Mouse (Mus musculus) urinary bladder, adult 18-20 months (tissue): ENCODE results near the gene Mrpl20.
"Not testable (repeated sequence)": the region's sequence is repeated elsewhere in the genome, so short reads cannot be mapped to it uniquely, and the experiment has no call there.

ENCODE experiments used
- DNase-seq, 2 experiments: peaks; one replicate each; pipeline ENCODE4 v3.0.0; 2022; ENCODE audit warnings: low spot score in 2 of 2, mixed read lengths in 2 of 2

The Mrpl20 gene

DNA sequence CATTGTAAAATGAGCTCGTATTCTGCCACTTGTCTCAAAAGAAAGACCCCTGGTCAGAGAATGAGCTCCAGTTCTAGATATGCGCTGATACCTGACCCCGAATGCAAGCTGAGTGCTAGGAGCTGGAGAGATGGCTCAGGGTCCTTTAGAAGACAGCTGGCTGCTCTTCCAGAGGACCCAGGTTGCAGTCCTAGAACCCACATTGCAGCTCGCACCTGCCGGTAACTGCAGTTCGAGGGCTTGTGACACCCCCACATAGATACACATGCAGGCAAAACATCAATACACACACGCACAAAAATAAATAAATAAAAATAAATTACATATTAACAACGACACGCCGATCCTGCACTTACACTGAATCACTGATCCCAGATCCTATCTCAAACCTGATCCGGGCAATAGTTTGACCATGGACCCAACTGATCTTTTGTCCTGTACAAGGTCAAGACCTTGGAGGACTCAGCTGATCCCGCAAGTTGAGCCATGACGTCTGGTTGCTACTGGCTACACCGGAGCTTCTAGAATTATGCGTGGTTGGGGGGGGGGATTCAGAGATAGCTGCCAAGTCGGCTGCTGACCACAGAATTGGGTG lies 19.1 kb upstream of the Mrpl20 start:
- DNase-seq: no peak

DNA sequence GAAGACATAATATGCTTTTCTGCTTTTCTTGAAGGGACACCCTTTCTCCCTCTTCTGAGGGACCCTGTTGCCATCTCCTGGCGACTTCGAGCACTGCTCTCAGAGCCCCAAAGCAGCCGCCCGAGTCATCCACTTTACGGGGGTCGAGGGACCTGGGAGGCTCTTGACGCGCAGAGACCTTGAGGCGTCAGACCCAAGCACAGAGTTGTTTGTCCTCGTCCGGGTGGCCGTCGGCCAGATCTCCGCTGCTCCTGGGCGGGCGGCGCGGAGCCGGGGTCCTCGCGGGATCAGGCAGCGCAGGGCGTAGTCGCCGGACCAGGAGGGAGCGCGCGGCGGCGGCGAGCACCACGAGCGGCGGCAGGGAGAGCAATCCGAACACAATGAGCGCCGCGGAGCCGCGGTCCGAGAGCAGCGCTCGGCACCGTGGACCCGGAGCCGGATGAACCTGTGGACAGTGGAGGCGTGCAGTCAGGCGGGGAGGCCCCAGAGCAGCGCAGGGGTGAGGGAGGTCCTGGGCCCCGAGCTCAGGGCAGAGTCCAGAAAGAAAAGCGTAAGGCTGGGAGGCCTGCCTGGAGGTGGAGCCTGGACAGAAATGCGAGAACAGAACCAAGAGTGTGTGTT lies 18.5 kb upstream of the Mrpl20 start:
- DNase-seq: peak; percentile 56 to 83

DNA sequence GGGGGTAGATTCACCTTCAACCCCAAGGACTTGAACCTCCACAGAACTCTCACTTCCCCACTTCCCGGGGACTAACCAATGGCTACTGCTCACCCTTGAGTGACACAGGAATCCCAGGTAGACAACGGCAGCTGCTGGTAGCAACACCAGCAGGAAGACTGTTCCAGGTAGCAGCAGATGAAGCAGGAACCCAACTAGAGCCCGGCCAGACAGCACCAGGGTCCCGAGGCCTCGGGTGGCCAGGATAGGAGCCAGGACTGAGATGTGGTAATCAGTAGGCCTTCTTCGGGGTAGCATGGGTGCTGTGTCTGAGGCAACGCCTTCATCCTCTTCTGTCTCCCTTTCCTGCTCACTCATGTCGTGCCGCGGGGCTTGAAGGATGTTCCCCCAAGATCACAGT lies 17.4 kb upstream of the Mrpl20 start:
- DNase-seq: no peak

DNA sequence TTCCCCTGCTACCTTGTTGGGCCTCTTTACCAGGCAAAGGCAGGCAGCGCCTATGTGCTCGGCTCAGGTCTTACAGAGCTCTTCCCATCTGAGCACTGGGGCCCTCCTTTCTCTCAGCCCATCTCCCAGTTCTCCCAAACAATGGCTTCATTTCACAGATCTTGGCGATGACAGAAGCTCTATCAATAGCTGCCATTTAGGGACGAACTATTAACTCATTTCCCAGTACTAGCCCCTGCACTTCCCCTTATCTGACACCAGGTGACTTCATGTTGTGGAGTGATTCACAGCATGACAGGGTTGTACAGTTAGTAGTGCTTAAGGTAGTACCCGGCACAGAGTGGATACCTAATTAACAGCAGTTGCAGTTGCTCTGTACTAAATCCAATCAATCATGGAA lies 16.9 kb upstream of the Mrpl20 start, which contains the start of gene Tmem88b:
TSS of gene Tmem88b (minus strand) at position 56 of the 400 bp plus-strand sequence.
- DNase-seq: no peak

DNA sequence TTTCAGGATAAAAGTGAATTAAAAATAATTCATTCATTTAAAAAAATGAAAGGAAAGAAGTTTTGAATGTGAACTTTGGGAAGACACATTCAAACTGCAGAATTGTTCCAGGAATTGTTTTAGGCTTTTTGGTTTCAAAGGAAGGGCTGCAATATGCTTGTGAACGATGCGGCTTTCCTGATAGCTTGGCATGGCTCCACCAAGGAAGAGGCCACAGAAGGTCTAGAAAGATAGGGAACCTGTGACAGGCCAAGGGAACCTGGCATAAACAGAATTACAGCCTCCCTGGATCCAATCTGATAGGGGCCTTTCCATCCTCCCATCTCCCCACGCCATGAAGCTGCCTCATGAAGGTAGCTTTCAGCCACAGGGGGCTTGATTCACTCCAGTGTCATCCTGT lies 14.4 kb upstream of the Mrpl20 start:
- no peak for DNase-seq

DNA sequence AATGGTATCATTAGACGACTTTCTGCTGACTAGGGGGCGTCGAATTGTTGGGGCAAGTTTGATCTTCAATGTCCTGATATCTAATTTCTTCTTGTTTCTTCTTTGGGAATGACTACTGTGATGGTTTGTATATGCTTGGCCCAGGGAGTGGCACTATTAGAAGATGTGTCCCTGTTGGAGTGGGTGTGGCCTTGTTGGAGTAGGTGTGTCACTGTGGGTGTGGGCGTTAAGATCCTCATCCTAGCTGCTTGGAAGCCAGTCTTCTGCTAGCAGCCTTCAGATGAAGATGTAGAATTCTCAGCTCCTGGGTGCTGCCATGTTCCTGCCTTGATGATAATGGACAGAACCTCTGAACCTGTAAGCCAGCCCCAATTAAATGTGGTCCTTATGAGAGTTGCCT lies 13.8 kb upstream of the Mrpl20 start:
- not testable (repeated sequence) for DNase-seq

DNA sequence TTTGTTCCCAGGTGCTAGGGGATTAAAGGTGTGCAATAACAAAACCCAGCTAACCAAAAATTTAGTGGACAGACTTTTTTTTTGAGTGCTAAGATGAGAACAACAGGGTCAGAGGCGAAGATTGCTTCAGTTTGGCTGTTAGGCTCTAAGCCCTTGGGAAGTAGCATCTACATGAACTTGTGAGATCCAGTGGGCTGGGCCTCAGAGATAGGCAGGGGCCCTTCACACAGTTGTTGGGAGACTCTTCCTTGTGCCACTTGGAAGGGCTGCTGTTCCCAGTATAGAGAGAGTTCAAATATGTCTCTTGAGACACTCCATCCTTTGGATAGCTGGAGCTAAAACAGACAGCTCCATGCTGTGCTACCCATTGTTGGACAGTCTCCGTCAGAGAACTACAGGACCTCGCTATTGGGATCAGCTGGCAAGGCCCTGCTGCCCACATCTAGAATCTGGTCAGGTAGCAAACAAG lies 12.6 kb upstream of the Mrpl20 start, which contains the start of gene Ankrd65:
TSS of gene Ankrd65 (plus strand) at position 419 of the 469 bp plus-strand sequence.
- no peak for DNase-seq

DNA sequence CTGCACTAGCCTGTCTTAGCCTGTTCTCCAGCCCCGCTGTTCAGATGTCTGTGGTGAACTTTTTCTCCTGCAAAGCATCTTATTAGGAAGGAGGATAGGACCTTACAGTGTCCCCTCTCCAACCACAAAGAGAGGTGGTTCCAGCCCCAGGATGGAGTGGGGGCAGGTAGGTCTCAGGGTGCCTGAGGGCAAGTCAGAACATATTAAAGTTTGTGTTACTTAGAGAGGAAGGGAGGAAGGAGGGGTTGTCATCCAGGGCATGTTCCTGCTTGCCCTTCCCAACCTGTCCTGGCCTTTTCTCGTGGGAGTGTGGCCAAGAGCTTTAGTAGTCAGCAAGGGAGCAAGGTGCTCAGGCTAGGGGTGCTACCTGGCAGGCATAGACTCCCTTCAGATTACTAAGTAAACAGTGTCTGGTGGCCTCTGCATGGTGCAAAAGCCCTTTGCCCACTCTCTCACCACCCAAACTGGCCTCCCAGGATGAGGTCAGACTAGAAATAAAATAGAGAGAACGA lies 12.0 kb upstream of the Mrpl20 start:
- DNase-seq: peak; percentile 53 to 65

DNA sequence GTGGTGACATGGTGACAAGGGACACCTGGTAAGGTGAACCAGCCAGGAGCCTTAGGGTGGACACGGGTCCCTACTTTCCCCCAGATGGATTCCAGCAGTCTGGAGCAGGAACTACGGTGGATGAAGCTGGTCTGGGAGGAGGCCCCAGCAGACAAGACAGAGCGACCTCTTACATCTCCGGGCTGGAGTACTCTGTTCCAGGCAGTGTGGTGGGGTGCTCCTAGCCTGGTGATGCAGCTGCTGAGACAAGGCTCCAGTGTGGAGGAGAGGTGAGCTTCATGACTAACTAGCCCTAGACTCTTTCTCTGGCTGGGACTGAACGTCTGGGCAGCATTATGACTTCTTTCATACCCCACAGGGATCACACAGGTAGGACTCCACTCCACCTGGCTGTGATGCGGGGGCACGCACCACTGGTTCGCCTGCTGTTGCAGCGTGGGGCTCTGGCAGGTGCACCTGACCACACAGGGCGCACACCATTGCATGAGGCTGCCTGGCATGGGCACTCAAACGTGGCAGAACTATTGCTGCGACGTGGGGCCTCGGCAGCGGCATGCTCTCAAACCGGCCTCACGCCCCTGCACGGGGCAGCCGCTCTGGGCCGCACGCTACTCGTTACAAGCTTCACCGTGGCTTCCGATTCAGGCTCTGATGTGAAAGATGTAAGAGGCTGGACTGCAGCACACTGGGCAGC lies 11.3 kb upstream of the Mrpl20 start:
- no peak for DNase-seq

DNA sequence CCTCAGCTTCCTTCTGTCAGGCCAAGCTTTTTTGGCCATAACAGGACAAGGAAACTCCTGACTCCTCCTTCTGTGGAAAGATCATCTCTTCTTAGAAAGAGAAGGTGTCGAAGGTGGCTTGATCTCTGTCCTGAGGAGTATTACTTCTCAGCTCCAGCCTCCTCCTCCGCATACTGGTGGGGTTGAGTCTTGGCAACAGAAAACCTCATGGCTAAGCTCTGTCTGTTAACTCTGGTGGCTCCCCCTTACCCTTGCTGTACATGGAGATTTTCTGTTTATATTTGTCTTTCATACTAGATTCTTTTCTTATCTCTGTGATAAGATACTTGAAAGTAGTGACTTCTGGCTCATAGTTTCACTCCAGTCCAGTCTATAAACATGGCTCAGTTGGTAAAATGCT lies 8.9 kb upstream of the Mrpl20 start:
- no peak for DNase-seq

DNA sequence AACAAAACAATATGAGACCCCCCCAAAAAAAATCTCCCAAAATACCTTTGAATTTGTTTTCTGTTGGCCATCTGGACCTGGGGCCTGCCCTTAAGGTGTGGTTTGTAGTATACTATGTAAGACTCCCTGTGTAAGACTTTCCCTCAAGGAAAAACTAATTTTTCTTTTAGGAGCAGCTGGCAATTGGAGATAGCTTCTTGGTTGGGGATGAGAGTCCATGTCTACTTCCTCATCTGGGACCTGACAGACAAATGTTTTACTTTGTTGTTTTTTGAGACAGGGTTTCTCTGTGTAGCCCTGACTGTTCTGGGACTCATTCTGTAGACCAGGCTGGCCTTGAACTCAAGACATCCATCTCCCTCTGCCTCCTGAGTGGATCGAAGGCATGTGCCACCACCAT lies 603 bp upstream of the Mrpl20 start:
- DNase-seq: no peak

DNA sequence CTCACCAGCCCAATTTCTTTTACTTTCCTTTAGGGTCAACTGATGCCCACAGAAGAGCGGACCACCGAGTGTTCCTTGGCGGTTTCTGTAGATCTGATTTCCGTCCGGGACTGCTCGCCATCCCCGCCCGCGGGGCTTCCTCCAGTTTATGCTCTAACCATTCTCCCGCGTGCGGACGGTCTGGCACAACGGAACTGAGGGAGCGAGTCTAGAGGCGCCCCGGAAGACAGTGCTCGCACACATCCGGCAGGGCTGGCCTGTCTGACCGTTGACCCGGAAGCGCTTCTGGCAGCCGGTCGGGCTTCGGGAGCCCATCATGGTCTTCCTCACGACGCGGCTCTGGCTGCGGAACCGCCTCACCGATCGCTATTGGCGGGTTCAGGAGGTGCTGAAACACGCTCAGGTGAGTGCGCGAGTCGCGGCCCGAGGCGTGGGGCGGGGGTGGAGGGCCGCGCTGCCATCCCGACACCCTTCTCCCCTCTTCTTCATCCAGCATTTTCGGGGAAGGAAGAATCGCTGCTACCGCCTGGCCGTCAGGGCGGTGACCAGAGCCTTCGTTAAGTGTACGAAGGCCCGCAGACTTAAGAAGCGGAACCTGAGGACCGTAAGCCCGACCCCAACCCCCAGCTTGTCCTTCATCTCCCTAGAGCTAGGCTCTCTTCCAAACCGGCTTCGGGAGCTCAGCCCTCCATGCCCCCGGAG lies 813 bp downstream of the Mrpl20 start:
- DNase-seq: peak; percentile 92 to 96

DNA sequence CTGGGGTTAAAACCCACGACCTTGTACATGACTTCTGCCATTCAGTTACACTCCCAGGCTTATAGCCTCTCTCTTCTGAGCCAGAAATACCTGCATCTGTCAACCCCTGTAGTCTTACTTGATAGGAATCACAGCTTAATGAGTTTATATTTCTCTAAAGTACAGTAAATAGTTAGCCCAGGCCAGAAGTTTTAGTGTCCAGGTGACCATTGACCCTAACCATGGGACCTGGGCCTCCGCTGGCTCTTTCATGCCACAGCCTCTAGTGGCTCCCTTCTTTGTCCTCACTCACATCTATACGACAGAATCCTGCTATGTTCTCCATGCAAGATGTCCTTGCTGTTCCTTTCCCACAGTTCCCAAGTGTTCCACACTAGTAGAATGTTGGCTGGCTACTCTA lies 5.2 kb downstream of the Mrpl20 start:
- DNase-seq: no peak

DNA sequence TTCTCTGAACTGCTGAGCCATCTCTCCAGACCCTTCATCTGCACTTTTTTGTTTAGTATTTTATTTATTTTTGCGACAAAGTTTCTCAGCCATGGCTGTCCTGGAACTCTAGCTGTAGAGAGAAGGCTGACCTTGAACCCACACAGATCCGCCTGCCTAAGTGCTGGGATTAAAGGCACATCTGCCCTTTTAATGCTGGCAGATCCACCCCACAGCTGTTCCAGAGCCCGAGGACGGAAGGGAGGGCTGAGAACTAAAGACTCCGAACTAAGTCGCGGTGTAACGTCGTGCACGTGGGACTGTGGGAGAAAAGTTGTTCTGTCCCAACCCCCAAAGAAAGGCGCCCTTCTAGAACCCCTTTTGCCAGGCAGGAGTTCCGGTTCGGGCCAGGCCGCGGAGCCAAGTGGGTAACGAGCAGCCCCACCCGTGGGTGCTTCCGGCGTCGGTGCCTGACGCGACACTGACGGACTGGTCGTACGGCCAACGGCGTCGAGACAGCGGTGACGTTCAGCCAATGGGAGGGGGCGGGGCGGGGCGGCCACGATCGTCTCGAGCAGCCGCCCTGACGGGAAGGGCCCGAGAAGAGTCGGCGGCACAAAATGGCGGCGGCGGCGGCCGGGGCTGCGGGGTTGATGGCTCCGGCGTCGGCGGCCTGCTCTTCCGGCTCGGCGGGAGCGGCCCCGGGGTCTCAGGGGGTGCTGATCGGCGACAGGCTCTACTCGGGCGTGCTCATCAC lies 9.4 kb downstream of the Mrpl20 start, which contains the start of gene Ccnl2:
TSS of gene Ccnl2 (plus strand) at position 561 of the 736 bp plus-strand sequence.
- DNase-seq: peak; percentile 80 to 93

DNA sequence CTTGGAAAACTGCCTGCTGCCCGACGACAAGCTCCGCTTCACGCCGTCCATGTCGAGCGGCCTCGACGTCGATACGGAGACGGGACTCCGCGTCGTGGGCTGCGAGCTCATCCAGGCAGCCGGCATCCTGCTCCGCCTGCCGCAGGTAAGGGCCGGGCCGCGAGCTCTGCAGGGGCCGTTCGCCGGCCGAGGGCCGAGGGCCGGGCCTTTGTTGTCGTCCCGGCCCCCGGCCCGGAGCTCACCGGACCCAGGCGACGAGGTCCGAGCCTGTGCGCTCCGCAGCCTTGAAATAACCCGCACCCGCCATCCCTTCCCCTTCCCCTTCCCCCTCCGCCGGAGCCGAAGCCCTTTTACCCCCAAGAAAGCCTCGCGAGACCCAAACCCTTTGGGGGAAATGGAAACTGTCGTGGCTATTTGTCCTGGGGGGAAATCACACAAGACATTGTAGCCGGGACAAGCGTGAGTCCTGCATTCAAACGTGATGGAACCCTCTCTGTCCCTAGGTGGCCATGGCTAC lies 10.0 kb downstream of the Mrpl20 start:
- DNase-seq: no peak

DNA sequence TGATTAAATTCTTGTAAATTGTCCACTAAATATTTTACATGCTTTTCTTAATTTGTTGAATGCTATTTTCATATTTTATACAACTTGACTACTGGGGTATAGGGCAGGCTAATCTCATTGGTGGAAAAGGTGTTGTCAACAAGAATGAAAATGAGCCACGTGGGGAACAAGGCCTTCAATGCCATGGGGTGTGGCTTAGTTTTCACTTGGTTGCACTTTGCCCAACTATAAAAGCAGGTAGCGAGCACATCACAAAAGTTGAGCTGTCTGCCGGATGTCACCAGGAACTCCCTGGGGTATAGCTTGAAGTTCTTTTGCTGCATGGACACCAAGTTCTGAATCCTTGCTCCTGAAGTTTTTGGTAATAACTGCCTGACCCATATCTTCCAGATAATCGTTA lies 14.9 kb downstream of the Mrpl20 start:
- no peak for DNase-seq

DNA sequence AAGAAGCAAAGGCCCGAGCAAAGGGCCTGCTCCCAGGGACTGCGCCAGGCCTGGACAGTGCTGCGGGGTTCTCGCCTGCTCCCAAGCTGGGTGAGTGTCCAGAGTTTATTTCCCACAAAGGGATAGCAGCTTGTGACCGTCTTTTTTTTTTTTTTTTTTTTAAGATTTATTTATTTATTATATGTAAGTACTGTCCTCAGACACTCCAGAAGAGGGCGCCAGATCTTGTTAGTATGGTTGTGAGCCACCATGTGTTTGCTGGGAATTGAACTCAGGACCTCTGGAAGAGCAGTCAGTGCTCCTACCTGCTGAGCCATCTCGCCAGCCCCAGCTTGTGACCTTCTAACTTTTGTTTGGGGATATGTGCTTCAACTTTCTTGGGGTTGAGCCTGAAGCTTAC lies 18.3 kb downstream of the Mrpl20 start:
- no peak for DNase-seq

DNA sequence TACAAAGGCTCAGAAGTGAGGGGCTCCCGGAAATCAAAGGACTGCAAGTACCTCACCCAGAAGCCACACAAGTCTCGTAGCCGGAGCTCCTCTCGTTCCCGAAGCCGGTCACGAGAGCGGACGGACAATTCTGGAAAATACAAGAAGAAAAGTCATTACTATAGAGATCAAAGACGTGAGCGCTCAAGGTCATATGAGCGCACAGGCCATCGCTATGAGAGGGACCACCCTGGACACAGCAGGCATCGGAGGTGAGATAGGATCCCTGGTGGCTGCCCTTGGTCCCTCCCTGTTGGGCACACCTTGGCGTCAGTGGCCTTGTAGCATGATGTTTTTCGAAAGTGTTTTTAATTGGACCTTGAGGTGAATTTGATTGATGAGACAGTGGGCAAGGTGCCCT lies 20.8 kb downstream of the Mrpl20 start:
- DNase-seq: no peak

DNA sequence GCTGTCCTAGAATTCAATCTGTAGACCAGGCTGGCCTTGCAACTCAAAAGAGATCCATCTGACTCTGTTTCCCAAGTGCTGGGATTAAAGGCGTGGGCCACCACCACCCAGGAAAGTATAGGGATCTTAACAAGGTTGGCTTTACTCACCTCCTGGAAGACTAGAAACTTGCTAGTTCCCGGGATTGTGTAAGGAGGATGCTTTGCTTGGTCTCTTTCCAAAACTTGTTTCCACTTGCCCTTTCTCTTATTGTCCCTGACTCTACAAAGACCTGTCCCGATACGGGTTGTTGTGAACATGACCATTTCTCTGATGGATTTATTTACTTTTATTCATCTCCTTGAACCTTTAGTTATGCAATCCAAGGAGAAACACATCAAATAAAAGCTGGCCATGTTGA lies 27.2 kb downstream of the Mrpl20 start:
- no peak for DNase-seq

DNA sequence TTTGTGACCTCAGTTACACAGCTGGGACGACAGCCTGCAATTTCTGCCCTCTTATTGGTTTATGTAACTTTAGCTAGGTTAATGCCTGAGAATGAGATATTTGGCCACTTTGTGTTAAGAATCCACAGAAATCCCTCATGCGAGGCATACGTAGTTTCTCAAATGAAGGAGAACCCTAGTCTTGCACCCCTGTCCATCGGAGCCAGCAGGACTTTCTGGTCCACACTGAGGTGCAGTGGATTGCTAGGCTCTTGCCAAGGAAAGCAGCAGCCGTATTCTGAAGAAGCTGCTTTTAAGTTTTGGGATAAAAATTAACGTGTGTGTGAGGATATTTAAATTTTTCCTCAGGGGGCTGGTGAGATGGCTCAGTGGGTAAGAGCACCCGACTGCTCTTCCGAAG lies 27.9 kb downstream of the Mrpl20 start:
- DNase-seq: no peak

DNA sequence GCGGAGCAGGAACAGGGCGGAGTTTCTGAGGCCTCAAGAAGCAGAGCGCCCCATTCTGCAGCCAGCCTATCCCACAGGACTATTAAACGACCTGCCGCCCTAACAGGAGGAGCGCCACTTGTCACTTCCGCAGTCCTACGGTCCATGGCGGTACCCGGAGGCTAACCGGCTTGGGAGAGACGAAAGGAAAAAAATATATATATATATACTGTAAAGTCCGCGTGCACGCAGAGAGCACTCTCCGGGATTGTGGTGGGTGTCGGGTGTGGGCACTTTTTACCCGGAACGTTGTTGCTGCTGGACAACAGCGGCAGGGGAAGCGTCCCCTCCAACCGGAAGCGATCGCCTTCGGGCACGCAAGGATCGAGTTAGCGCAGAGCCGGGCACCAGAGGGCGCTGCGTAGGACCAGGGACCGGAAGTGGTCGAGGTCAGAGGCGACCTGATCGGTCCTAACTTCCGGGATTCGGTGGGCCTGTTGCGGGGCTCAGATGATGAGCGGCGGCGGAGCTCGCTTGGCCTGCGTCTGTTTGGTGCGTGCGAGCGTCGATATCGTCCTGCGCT lies 28.6 kb downstream of the Mrpl20 start, which contains the start of gene Aurkaip1:
TSS of gene Aurkaip1 (plus strand) at position 68 of the 562 bp plus-strand sequence.
- DNase-seq: peak; percentile 88
